Mouse (Mus musculus) neural tube, embryonic 12.5 days (tissue): ENCODE data around the gene Ablim1. TPM values are rescaled to one million over a fixed set of nuclear protein-coding genes. Genes with fewer than 3 reads are reported as not detected.

Experiments
- ATAC-seq: fragments of 200-750 bp; cut with Nextera tagmentation; 2 replicates; pipeline ENCODE4 v1.8.0; 2017; ENCODE audit warnings: low read depth, mild to moderate bottlenecking, moderate TSS enrichment, moderate library complexity; ENCODE audit not compliant: low FRiP score
- H3K27ac ChIP-seq: fragments of 300-500 bp; sonication (generic); 2 replicates; pipeline ENCODE4 v1.5.1; 2016
- H3K27me3 ChIP-seq: fragments of 300-500 bp; sonication (generic); replicated peaks from 2 replicates; pipeline ENCODE4 v1.6.1; 2016; ENCODE audit warnings: mild to moderate bottlenecking
- H3K36me3 ChIP-seq: fragments of 300-500 bp; sonication (generic); 2 replicates; pipeline ENCODE4 v1.6.1; 2016; ENCODE audit warnings: mild to moderate bottlenecking
- H3K4me1 ChIP-seq: fragments of 300-500 bp; sonication (generic); 2 replicates; pipeline ENCODE4 v1.6.1; 2016
- H3K4me2 ChIP-seq: fragments of 300-500 bp; sonication (generic); replicated peaks from 2 replicates; pipeline ENCODE4 v1.6.1; 2016; ENCODE audit warnings: mild to moderate bottlenecking
- H3K4me3 ChIP-seq: fragments of 300-500 bp; sonication (generic); 2 replicates; pipeline ENCODE4 v1.5.1; 2016
- H3K9ac ChIP-seq: fragments of 300-500 bp; sonication (generic); 2 replicates; pipeline ENCODE4 v1.6.1; 2016; ENCODE audit warnings: mild to moderate bottlenecking
- H3K9me3 ChIP-seq: fragments of 300-500 bp; sonication (generic); 2 replicates; pipeline ENCODE4 v1.6.1; 2016; ENCODE audit warnings: mild to moderate bottlenecking
- WGBS: fragments of 180-500 bp; shearing (Covaris S2); methylation state at CpG from one replicate; pipeline ENCODE4 v1.1.7; 2016; 5-methylcytosine and 5-hydroxymethylcytosine counted together
- polyA plus RNA-seq: library from polyadenylated mRNA; unstranded; fragments of >200 nt; fragmentation: Nextera tagmentation; extraction: Ambion mirVana; gene quantifications from 2 replicates; pipeline ENCODE4 v1.2.1, GENCODE M21; 2016

Ablim1 gene
- polyA plus RNA-seq, 1 experiment from 2014 or later, result 34.9 TPM

GRCm38 (mm10) chr19:57293737-57294136 is 21.0 kb downstream of the Ablim1 start:
- Histone ChIP-seq H3K36me3 (no peaks in the 10 kb centered on the region), H3K9me3 (no peaks in the 10 kb centered on the region), H3K4me1 (no peaks in the 10 kb centered on the region), H3K9ac (no peak overlapping the region), H3K4me2 (no peak overlapping the region), H3K27ac (no peak overlapping the region), H3K4me3 (no peak overlapping the region), H3K27me3 (no peaks in the 10 kb centered on the region)
- no peak for ATAC-seq
- WGBS, result 41% methylated on average over 7 of the region's 7 CpGs

- Histone ChIP-seq H3K9me3 (peaks cover 4% of the 10 kb centered on the region; the same call in 1 of the 2 replicates), H3K4me3 (no peak overlapping the region), H3K36me3 (no peaks in the 10 kb centered on the region), H3K9ac (no peak overlapping the region), H3K27me3 (no peaks in the 10 kb centered on the region), H3K27ac (no peak overlapping the region), H3K4me1 (no peaks in the 10 kb centered on the region), H3K4me2 (no peak overlapping the region)
- 77% methylated on average over 3 of the region's 3 CpGs for WGBS
- no peak for ATAC-seq
These were observed 31.4 kb downstream of the Ablim1 start for GRCm38 (mm10) chr19:57283310-57283709.

GRCm38 (mm10) chr19:57282642-57283041 is 32.1 kb downstream of the Ablim1 start:
- Histone ChIP-seq H3K36me3 (no peaks in the 10 kb centered on the region), H3K27me3 (no peaks in the 10 kb centered on the region), H3K4me1 (no peaks in the 10 kb centered on the region), H3K27ac (no peak overlapping the region), H3K9ac (no peak overlapping the region), H3K4me2 (no peak overlapping the region), H3K4me3 (no peak overlapping the region), H3K9me3 (peaks cover 4% of the 10 kb centered on the region; the same call in 1 of the 2 replicates)
- WGBS, result 77% methylated on average over 5 of the region's 5 CpGs
- no peak for ATAC-seq

- ATAC-seq, result no peak
- 75% methylated on average over 4 of the region's 4 CpGs for WGBS
These were observed 35.1 kb downstream of the Ablim1 start for GRCm38 (mm10) chr19:57279666-57280065.

GRCm38 (mm10) chr19:57278263-57278662 is 36.5 kb downstream of the Ablim1 start:
- Histone ChIP-seq H3K36me3 (no peaks in the 10 kb centered on the region), H3K9me3 (no peaks in the 10 kb centered on the region), H3K4me1 (peaks cover 13% of the 10 kb centered on the region; the same call in 1 of the 2 replicates), H3K27me3 (no peaks in the 10 kb centered on the region), H3K27ac (no peak overlapping the region), H3K4me3 (no peak overlapping the region), H3K4me2 (no peak overlapping the region), H3K9ac (no peak overlapping the region)
- no peak for ATAC-seq
- WGBS, result 78% methylated on average over 8 of the region's 8 CpGs

More at GRCm38 (mm10) chr19:57279666-57280065, 35.1 kb downstream of the Ablim1 start:
- H3K9me3 ChIP-seq, result no peaks in the 10 kb centered on the region
- no peak overlapping the region for H3K9ac ChIP-seq
- H3K4me1 ChIP-seq, result peaks cover 10% of the 10 kb centered on the region; the same call in 1 of the 2 replicates
- H3K4me2 ChIP-seq, result no peak overlapping the region
- H3K27me3 ChIP-seq, result no peaks in the 10 kb centered on the region
- H3K36me3 ChIP-seq, result no peaks in the 10 kb centered on the region
- H3K27ac ChIP-seq, result no peak overlapping the region
- no peak overlapping the region for H3K4me3 ChIP-seq

- Histone ChIP-seq H3K36me3 (no peaks in the 10 kb centered on the region), H3K9me3 (no peaks in the 10 kb centered on the region), H3K27ac (no peak overlapping the region), H3K9ac (no peak overlapping the region), H3K4me3 (no peak overlapping the region), H3K4me2 (no peak overlapping the region), H3K27me3 (no peaks in the 10 kb centered on the region), H3K4me1 (peaks cover 13% of the 10 kb centered on the region; the same call in 1 of the 2 replicates)
- WGBS, result 61% methylated on average over 6 of the region's 6 CpGs
- ATAC-seq, result no peak
These were observed 37.7 kb downstream of the Ablim1 start for GRCm38 (mm10) chr19:57277010-57277409.

GRCm38 (mm10) chr19:57275166-57275953 is 39.4 kb downstream of the Ablim1 start:
- H3K4me3 ChIP-seq, result no peak overlapping the region

GRCm38 (mm10) chr19:57274717-57275116 is 40.0 kb downstream of the Ablim1 start:
- H3K9me3 ChIP-seq, result no peaks in the 10 kb centered on the region
- no peaks in the 10 kb centered on the region for H3K27me3 ChIP-seq
- no peaks in the 10 kb centered on the region for H3K36me3 ChIP-seq
- peak overlapping the region; percentile 8 for H3K4me2 ChIP-seq
- no peak for ATAC-seq
- WGBS, result 25% methylated on average over 6 of the region's 6 CpGs
- no peak overlapping the region for H3K9ac ChIP-seq
- H3K4me3 ChIP-seq, result no peak overlapping the region
- peaks cover 18% of the 10 kb centered on the region for H3K4me1 ChIP-seq
- H3K27ac ChIP-seq, result no peak overlapping the region

More at GRCm38 (mm10) chr19:57275166-57275953, 39.4 kb downstream of the Ablim1 start:
- peak overlapping the region; percentile 8 for H3K4me2 ChIP-seq
- no peak for ATAC-seq
- peaks cover 13% of the 10 kb centered on the region; the same call in 1 of the 2 replicates for H3K4me1 ChIP-seq
- 51% methylated on average over 15 of the region's 15 CpGs for WGBS
- no peaks in the 10 kb centered on the region for H3K27me3 ChIP-seq
- H3K36me3 ChIP-seq, result no peaks in the 10 kb centered on the region
- no peaks in the 10 kb centered on the region for H3K9me3 ChIP-seq
- no peak overlapping the region for H3K9ac ChIP-seq
- no peak overlapping the region for H3K27ac ChIP-seq

GRCm38 (mm10) chr19:57274286-57274685 is 40.4 kb downstream of the Ablim1 start:
- no peaks in the 10 kb centered on the region for H3K9me3 ChIP-seq
- no peaks in the 10 kb centered on the region for H3K36me3 ChIP-seq
- H3K4me2 ChIP-seq, result peak overlapping the region; percentile 8
- no peak overlapping the region for H3K4me3 ChIP-seq
- no peak for ATAC-seq
- H3K27me3 ChIP-seq, result no peaks in the 10 kb centered on the region
- 48% methylated on average over 12 of the region's 12 CpGs for WGBS
- no peak overlapping the region for H3K9ac ChIP-seq
- no peak overlapping the region for H3K27ac ChIP-seq
- H3K4me1 ChIP-seq, result peaks cover 22% of the 10 kb centered on the region

- Histone ChIP-seq H3K4me2 (no peak overlapping the region), H3K9me3 (no peaks in the 10 kb centered on the region), H3K4me3 (no peak overlapping the region), H3K36me3 (no peaks in the 10 kb centered on the region), H3K27me3 (no peaks in the 10 kb centered on the region), H3K27ac (no peak overlapping the region), H3K4me1 (peaks cover 26% of the 10 kb centered on the region), H3K9ac (no peak overlapping the region)
- no peak for ATAC-seq
- WGBS, result 49% methylated on average over 13 of the region's 13 CpGs
These were observed 41.7 kb downstream of the Ablim1 start for GRCm38 (mm10) chr19:57272824-57273613.

GRCm38 (mm10) chr19:57271757-57272156 is 43.0 kb downstream of the Ablim1 start:
- WGBS, result 87% methylated on average over 16 of the region's 16 CpGs
- Histone ChIP-seq H3K4me1 (peaks cover 26% of the 10 kb centered on the region), H3K27me3 (no peaks in the 10 kb centered on the region), H3K27ac (no peak overlapping the region), H3K4me3 (no peak overlapping the region), H3K4me2 (no peak overlapping the region), H3K9me3 (no peaks in the 10 kb centered on the region), H3K36me3 (no peaks in the 10 kb centered on the region), H3K9ac (no peak overlapping the region)
- no peak for ATAC-seq

- peaks cover 26% of the 10 kb centered on the region for H3K4me1 ChIP-seq
- no peaks in the 10 kb centered on the region for H3K9me3 ChIP-seq
- H3K4me2 ChIP-seq, result no peak overlapping the region
- no peak overlapping the region for H3K4me3 ChIP-seq
- 81% methylated on average over 6 of the region's 6 CpGs for WGBS
- no peak overlapping the region for H3K9ac ChIP-seq
- H3K27ac ChIP-seq, result no peak overlapping the region
- no peaks in the 10 kb centered on the region for H3K27me3 ChIP-seq
- H3K36me3 ChIP-seq, result no peaks in the 10 kb centered on the region
- no peak for ATAC-seq
These were observed 44.0 kb downstream of the Ablim1 start for GRCm38 (mm10) chr19:57270711-57271110.
